Mouse (Mus musculus): ENCODE data around the gene Hspg2. TPM values are rescaled to one million over a fixed set of nuclear protein-coding genes. Genes with fewer than 3 reads are reported as not detected.

The Hspg2 gene
- polyA plus RNA-seq, 1 experiment from 2014 or later, result 40.6 TPM

- H3K4me2 ChIP-seq, result no peak overlapping the region
- H3K4me3 ChIP-seq, result no peak overlapping the region
- no peaks in the 10 kb centered on the region for H3K9me3 ChIP-seq
- H3K27ac ChIP-seq, result peak overlapping the region; percentile 65
- peaks cover 48% of the 10 kb centered on the region for H3K4me1 ChIP-seq
- WGBS, result 66% methylated on average over 13 of the region's 13 CpGs
- no peaks in the 10 kb centered on the region for H3K27me3 ChIP-seq
- no peaks in the 10 kb centered on the region for H3K36me3 ChIP-seq
- no peak for ATAC-seq (ENCODE audit: insufficient number of reproducible peaks, low FRiP score, low TSS enrichment, low read depth)
- no peak overlapping the region for H3K9ac ChIP-seq
These were observed 3.3 kb upstream of the Hspg2 start for GRCm38 (mm10) chr4:137465125-137465787.

- Histone ChIP-seq H3K4me3 (no peak overlapping the region), H3K9me3 (no peaks in the 10 kb centered on the region), H3K27me3 (no peaks in the 10 kb centered on the region), H3K27ac (peak overlapping the region; percentile 86), H3K9ac (peak overlapping the region; percentile 7; the same call in 1 of the 2 replicates), H3K4me2 (no peak overlapping the region), H3K4me1 (peaks cover 62% of the 10 kb centered on the region), H3K36me3 (no peaks in the 10 kb centered on the region)
- no peak for ATAC-seq (ENCODE audit: insufficient number of reproducible peaks, low FRiP score, low TSS enrichment, low read depth)
- 74% methylated on average over 4 of the region's 4 CpGs for WGBS
These were observed 1.6 kb upstream of the Hspg2 start for GRCm38 (mm10) chr4:137466991-137467390.

GRCm38 (mm10) chr4:137467525-137467924 lies 1.0 kb upstream of the Hspg2 start:
- Histone ChIP-seq H3K27ac (peak overlapping the region; percentile 86), H3K36me3 (no peaks in the 10 kb centered on the region), H3K4me2 (no peak overlapping the region), H3K4me3 (no peak overlapping the region), H3K9ac (peak overlapping the region; percentile 7; the same call in 1 of the 2 replicates), H3K9me3 (no peaks in the 10 kb centered on the region), H3K27me3 (no peaks in the 10 kb centered on the region), H3K4me1 (peaks cover 61% of the 10 kb centered on the region)
- ATAC-seq (ENCODE audit: insufficient number of reproducible peaks, low FRiP score, low TSS enrichment, low read depth), result no peak
- WGBS, result 73% methylated on average over 2 of the region's 2 CpGs

- peaks cover 73% of the 10 kb centered on the region for H3K4me1 ChIP-seq
- no peaks in the 10 kb centered on the region for H3K36me3 ChIP-seq
- peak overlapping the region; percentile 90 for H3K27ac ChIP-seq
- no peaks in the 10 kb centered on the region for H3K9me3 ChIP-seq
- peak overlapping the region; percentile 74 for H3K4me2 ChIP-seq
- no peak; the same call in 1 of the 2 replicates for ATAC-seq (ENCODE audit: insufficient number of reproducible peaks, low FRiP score, low TSS enrichment, low read depth)
- under 1% methylated on average over 20 of the region's 20 CpGs for WGBS
- peak overlapping the region; percentile 90 for H3K4me3 ChIP-seq
- no peaks in the 10 kb centered on the region for H3K27me3 ChIP-seq
- peak overlapping the region; percentile 89 for H3K9ac ChIP-seq
These were observed 694 bp downstream of the Hspg2 start for GRCm38 (mm10) chr4:137469081-137469844.

- no peak for ATAC-seq (ENCODE audit: insufficient number of reproducible peaks, low FRiP score, low TSS enrichment, low read depth)
- Histone ChIP-seq H3K36me3 (no peaks in the 10 kb centered on the region), H3K4me1 (peaks cover 75% of the 10 kb centered on the region), H3K9me3 (no peaks in the 10 kb centered on the region), H3K4me2 (peak overlapping the region; percentile 74), H3K27ac (peak overlapping the region; percentile 90), H3K27me3 (no peaks in the 10 kb centered on the region), H3K9ac (peak overlapping the region; percentile 89), H3K4me3 (peak overlapping the region; percentile 90)
- WGBS, result 50% methylated on average over 15 of the region's 15 CpGs
These were observed 1.5 kb downstream of the Hspg2 start for GRCm38 (mm10) chr4:137469845-137470692.

GRCm38 (mm10) chr4:137470701-137471317 lies 2.2 kb downstream of the Hspg2 start:
- Histone ChIP-seq H3K4me2 (peak overlapping the region; percentile 74), H3K27me3 (no peaks in the 10 kb centered on the region), H3K4me3 (peak overlapping the region; percentile 90), H3K9me3 (no peaks in the 10 kb centered on the region), H3K27ac (peak overlapping the region; percentile 90), H3K4me1 (peaks cover 77% of the 10 kb centered on the region), H3K9ac (peak overlapping the region; percentile 89; the same call in 1 of the 2 replicates), H3K36me3 (no peaks in the 10 kb centered on the region)
- no peak for ATAC-seq (ENCODE audit: insufficient number of reproducible peaks, low FRiP score, low TSS enrichment, low read depth)
- 52% methylated on average over 9 of the region's 9 CpGs for WGBS

GRCm38 (mm10) chr4:137471326-137471725 lies 2.8 kb downstream of the Hspg2 start:
- Histone ChIP-seq H3K4me2 (peak overlapping the region; percentile 74), H3K36me3 (no peaks in the 10 kb centered on the region), H3K27ac (peak overlapping the region; percentile 90), H3K9ac (no peak overlapping the region), H3K4me1 (peaks cover 82% of the 10 kb centered on the region), H3K27me3 (no peaks in the 10 kb centered on the region), H3K9me3 (no peaks in the 10 kb centered on the region), H3K4me3 (peak overlapping the region; percentile 90)
- no peak for ATAC-seq (ENCODE audit: insufficient number of reproducible peaks, low FRiP score, low TSS enrichment, low read depth)
- WGBS, result 58% methylated on average over 8 of the region's 8 CpGs

- ATAC-seq (ENCODE audit: insufficient number of reproducible peaks, low FRiP score, low TSS enrichment, low read depth), result no peak
- no peaks in the 10 kb centered on the region for H3K9me3 ChIP-seq
- H3K36me3 ChIP-seq, result no peaks in the 10 kb centered on the region
- peaks cover 86% of the 10 kb centered on the region for H3K4me1 ChIP-seq
- H3K4me2 ChIP-seq, result peak overlapping the region; percentile 22
- no peaks in the 10 kb centered on the region for H3K27me3 ChIP-seq
- H3K9ac ChIP-seq, result no peak overlapping the region
- 0 out of 2 replicates have a peak overlapping the region, but pooled peaks have one; percentile 4 for H3K4me3 ChIP-seq
- 79% methylated on average over 8 of the region's 8 CpGs for WGBS
- H3K27ac ChIP-seq, result peak overlapping the region; percentile 81
These were observed 4.7 kb downstream of the Hspg2 start for GRCm38 (mm10) chr4:137473240-137473639.

GRCm38 (mm10) chr4:137473701-137474388 lies 5.3 kb downstream of the Hspg2 start:
- H3K4me1 ChIP-seq, result peaks cover 91% of the 10 kb centered on the region
- no peak for ATAC-seq (ENCODE audit: insufficient number of reproducible peaks, low FRiP score, low TSS enrichment, low read depth)
- peak overlapping the region; percentile 22; the same call in 1 of the 2 replicates for H3K4me2 ChIP-seq
- H3K27ac ChIP-seq, result peak overlapping the region; percentile 81
- peak overlapping the region; percentile 15; the same call in 1 of the 2 replicates for H3K9ac ChIP-seq
- H3K27me3 ChIP-seq, result no peaks in the 10 kb centered on the region
- no peaks in the 10 kb centered on the region for H3K9me3 ChIP-seq
- H3K4me3 ChIP-seq, result 0 out of 2 replicates have a peak overlapping the region, but pooled peaks have one; percentile 4
- no peaks in the 10 kb centered on the region for H3K36me3 ChIP-seq
- WGBS, result 47% methylated on average over 18 of the region's 18 CpGs

GRCm38 (mm10) chr4:137474694-137475093 lies 6.1 kb downstream of the Hspg2 start:
- H3K4me1 ChIP-seq, result peaks cover 96% of the 10 kb centered on the region
- no peaks in the 10 kb centered on the region for H3K36me3 ChIP-seq
- H3K9ac ChIP-seq, result no peak overlapping the region
- no peak overlapping the region for H3K4me3 ChIP-seq
- no peaks in the 10 kb centered on the region for H3K9me3 ChIP-seq
- no peaks in the 10 kb centered on the region for H3K27me3 ChIP-seq
- no peak for ATAC-seq (ENCODE audit: insufficient number of reproducible peaks, low FRiP score, low TSS enrichment, low read depth)
- no peak overlapping the region for H3K4me2 ChIP-seq
- peak overlapping the region; percentile 81; the same call in 1 of the 2 replicates for H3K27ac ChIP-seq
- WGBS, result 91% methylated on average over 7 of the region's 7 CpGs
